Mouse (Mus musculus) intestine, postnatal 0 days (tissue): ENCODE measurements around the gene Tex14. TPM values are rescaled to one million over a fixed set of nuclear protein-coding genes. Genes with fewer than 3 reads are reported as not detected.
"Not testable (repeated sequence)": the region's sequence is repeated elsewhere in the genome, so short reads cannot be mapped to it uniquely, and the experiment has no call there.

Experiments
- ATAC-seq: fragments of 200-750 bp; cut with Nextera tagmentation; 2 replicates; pipeline ENCODE4 v1.8.0; 2017; ENCODE audit warnings: mild to moderate bottlenecking, moderate TSS enrichment, moderate library complexity
- H3K27ac ChIP-seq: fragments of 300-500 bp; sonication (generic); 2 replicates; pipeline ENCODE4 v1.5.1; 2014; ENCODE audit warnings: mild to moderate bottlenecking, low read depth, low read length, moderate library complexity
- H3K27me3 ChIP-seq: fragments of 300-500 bp; sonication (generic); replicated peaks from 2 replicates; pipeline ENCODE4 v1.6.1; 2014; ENCODE audit warnings: low read length, mixed read lengths; ENCODE audit not compliant: control insufficient read depth, insufficient read depth
- H3K36me3 ChIP-seq: fragments of 300-500 bp; sonication (generic); 2 replicates; pipeline ENCODE4 v1.6.1; 2014; ENCODE audit warnings: mild to moderate bottlenecking, moderate library complexity; ENCODE audit not compliant: control insufficient read depth, insufficient read depth
- H3K4me1 ChIP-seq: fragments of 300-500 bp; sonication (generic); replicated peaks from 2 replicates; pipeline ENCODE4 v1.6.1; 2014; ENCODE audit warnings: antibody characterized with exemption, low read length, mixed read lengths; ENCODE audit not compliant: control insufficient read depth, insufficient read depth
- H3K4me2 ChIP-seq: fragments of 300-500 bp; sonication (generic); replicated peaks from 2 replicates; pipeline ENCODE4 v1.6.1; 2014; ENCODE audit warnings: low read depth, mild to moderate bottlenecking, moderate library complexity
- H3K4me3 ChIP-seq: fragments of 300-500 bp; sonication (generic); 2 replicates; pipeline ENCODE4 v1.5.1; 2014; ENCODE audit warnings: low read depth, low read length
- H3K9ac ChIP-seq: fragments of 300-500 bp; sonication (generic); 2 replicates; pipeline ENCODE4 v1.6.1; 2014; ENCODE audit warnings: mild to moderate bottlenecking, low read depth, low read length
- H3K9me3 ChIP-seq: fragments of 300-500 bp; sonication (generic); 2 replicates; pipeline ENCODE4 v1.6.1; 2016; ENCODE audit warnings: mixed run types; ENCODE audit not compliant: control insufficient read depth
- CTCF ChIP-seq: sonication (generic); IDR thresholded peaks from 2 replicates; pipeline ENCODE4 v1.5.1; 2016; ENCODE audit warnings: low read depth, mild to moderate bottlenecking, control low read depth, antibody characterized with exemption, moderate library complexity
- WGBS: fragments of 180-500 bp; shearing (Covaris S2); extraction: QIAGEN DNeasy Blood & Tissue Kit; methylation state at CpG from one replicate; pipeline ENCODE4 v1.1.7; 2014; 5-methylcytosine and 5-hydroxymethylcytosine counted together
- polyA plus RNA-seq: library from polyadenylated mRNA; unstranded; fragments of >200 nt; fragmentation: Nextera tagmentation; extraction: Ambion mirVana; gene quantifications from 2 replicates; pipeline ENCODE4 v1.2.1, GENCODE M21; 2015

Gene Tex14
- polyA plus RNA-seq, 1 experiment from 2014 or later = 1.8 TPM

- Histone ChIP-seq H3K27me3 (no peaks in the 10 kb centered on the region), H3K36me3 (no peaks in the 10 kb centered on the region), H3K4me3 (no peak overlapping the region), H3K9ac (no peak overlapping the region), H3K9me3 (no peaks in the 10 kb centered on the region), H3K4me2 (no peak overlapping the region), H3K27ac (no peak overlapping the region), H3K4me1 (no peaks in the 10 kb centered on the region)
- ATAC-seq = no peak
- no peak for TF ChIP-seq CTCF
- 83% methylated on average over 4 of the region's 4 CpGs for WGBS
These were observed 24.5 kb downstream of the Tex14 start for GRCm38 (mm10) chr11:87429363-87429762.

- Histone ChIP-seq H3K27me3 (no peaks in the 10 kb centered on the region), H3K9me3 (no peaks in the 10 kb centered on the region)
- no peak for ATAC-seq
These were observed 25.5 kb downstream of the Tex14 start for GRCm38 (mm10) chr11:87430374-87430773.

GRCm38 (mm10) chr11:87431813-87432212 is 26.9 kb downstream of the Tex14 start:
- not testable (repeated sequence) for H3K27ac ChIP-seq, H3K4me3 ChIP-seq, H3K4me2 ChIP-seq, H3K9ac ChIP-seq, H3K9me3 ChIP-seq, H3K4me1 ChIP-seq, H3K27me3 ChIP-seq, ATAC-seq, H3K36me3 ChIP-seq
- WGBS = 94% methylated on average over 8 of the region's 8 CpGs

More at GRCm38 (mm10) chr11:87430374-87430773, 25.5 kb downstream of the Tex14 start:
- no peak overlapping the region for H3K4me2 ChIP-seq
- H3K36me3 ChIP-seq = no peaks in the 10 kb centered on the region
- H3K27ac ChIP-seq = no peak overlapping the region
- no peak overlapping the region for H3K9ac ChIP-seq
- H3K4me1 ChIP-seq = no peaks in the 10 kb centered on the region
- H3K4me3 ChIP-seq = no peak overlapping the region
- 79% methylated on average over 2 of the region's 2 CpGs for WGBS
- TF ChIP-seq CTCF = no peak

GRCm38 (mm10) chr11:87432447-87432846 is 27.6 kb downstream of the Tex14 start:
- no peaks in the 10 kb centered on the region for H3K9me3 ChIP-seq
- ATAC-seq = no peak
- no peaks in the 10 kb centered on the region for H3K36me3 ChIP-seq
- H3K9ac ChIP-seq = no peak overlapping the region
- no peaks in the 10 kb centered on the region for H3K27me3 ChIP-seq
- H3K4me2 ChIP-seq = no peak overlapping the region
- H3K4me3 ChIP-seq = no peak overlapping the region
- no peak for TF ChIP-seq CTCF
- H3K4me1 ChIP-seq = no peaks in the 10 kb centered on the region
- H3K27ac ChIP-seq = no peak overlapping the region
- WGBS = 63% methylated on average over 1 of the region's 1 CpGs

GRCm38 (mm10) chr11:87432933-87433669 is 28.2 kb downstream of the Tex14 start:
- no peaks in the 10 kb centered on the region for H3K9me3 ChIP-seq
- 56% methylated on average over 6 of the region's 6 CpGs for WGBS
- no peak for TF ChIP-seq CTCF
- H3K9ac ChIP-seq = no peak overlapping the region
- H3K27ac ChIP-seq = no peak overlapping the region
- H3K4me3 ChIP-seq = no peak overlapping the region
- no peaks in the 10 kb centered on the region for H3K4me1 ChIP-seq
- no peaks in the 10 kb centered on the region for H3K27me3 ChIP-seq
- no peak for ATAC-seq
- no peak overlapping the region for H3K4me2 ChIP-seq
- no peaks in the 10 kb centered on the region for H3K36me3 ChIP-seq

GRCm38 (mm10) chr11:87435107-87435506 is 30.2 kb downstream of the Tex14 start:
- not testable (repeated sequence) for H3K27ac ChIP-seq, H3K4me2 ChIP-seq, ATAC-seq, H3K27me3 ChIP-seq, H3K9ac ChIP-seq, H3K4me1 ChIP-seq, H3K9me3 ChIP-seq, H3K4me3 ChIP-seq, H3K36me3 ChIP-seq
- WGBS = 93% methylated on average over 2 of the region's 2 CpGs
